8 mouse cellular contexts compared by ENCODE assay signal in genomic region chr6:29517139-29517538, GRCm38 (mm10). TPM values are rescaled to one million over a fixed set of nuclear protein-coding genes. Genes with fewer than 3 reads are reported as not detected.
DNase-seq lines count a peak whose midpoint lies in the region; ATAC-seq and TF ChIP-seq lines count a peak whose summit lies in the region.
"Had no signal": no experiment of that assay in that cellular context is flagged by ENCODE, and none has a peak within 500 bp of the region (broad histone marks: within the 10 kb centered on the region; RNA-seq: fewer than 3 reads in every experiment).

No protein-coding gene starts in this region.

- no peak overlapping the region for H3K4me2 ChIP-seq in embryonic facial prominence, embryonic 14.5 days (ENCODE audit: low read depth, low read length)
- H3K4me2 ChIP-seq: lung, embryonic 15.5 days had no signal

- no peak overlapping the region for H3K9ac ChIP-seq in embryonic facial prominence, embryonic 14.5 days (ENCODE audit: low read depth, low read length)
- H3K9ac ChIP-seq: lung, embryonic 15.5 days had no signal

- H3K9me3 ChIP-seq in E14TG2a.4 (ENCODE audit: low read length) = peaks cover 8% of the 10 kb centered on the region; the same call in 1 of the 2 replicates
- no peaks in the 10 kb centered on the region for H3K9me3 ChIP-seq in embryonic facial prominence, embryonic 14.5 days (ENCODE audit: control insufficient read depth, low read length)
- H3K9me3 ChIP-seq: lung, embryonic 15.5 days had no signal

- H3K36me3 ChIP-seq in E14TG2a.4 (ENCODE audit: insufficient read depth, low read length) = no peaks in the 10 kb centered on the region
- no peaks in the 10 kb centered on the region for H3K36me3 ChIP-seq in embryonic facial prominence, embryonic 14.5 days (ENCODE audit: control insufficient read depth, insufficient read depth, low read length)
- H3K36me3 ChIP-seq: lung, embryonic 15.5 days had no signal

- H3K4me1 ChIP-seq in E14TG2a.4 (replicated peaks; ENCODE audit: low read depth, low read length) = peaks cover 23% of the 10 kb centered on the region
- peaks cover 8% of the 10 kb centered on the region; the same call in 1 of the 2 replicates for H3K4me1 ChIP-seq in embryonic facial prominence, embryonic 14.5 days (ENCODE audit: control insufficient read depth, insufficient read depth, low read length)

- no peak overlapping the region for H3K4me3 ChIP-seq in E14TG2a.4 (replicated peaks; ENCODE audit: low read length)
- no peak overlapping the region for H3K4me3 ChIP-seq in embryonic facial prominence, embryonic 14.5 days (ENCODE audit: low read depth, low read length)
- H3K4me3 ChIP-seq: lung, embryonic 15.5 days had no signal

- peak; percentile 67 for ATAC-seq in activated CD4-positive, CD25-positive, alpha-beta regulatory T cell, adult 4 months
- ATAC-seq in embryonic facial prominence, embryonic 14.5 days (ENCODE audit: low read depth) = peak; percentile 70

- peak; percentile 65 for TF ChIP-seq CTCF in E14TG2a.4 (conservative IDR thresholded peaks at IDR 0.05; ENCODE audit: low read length)

- intact Hi-C loops in heart, postnatal 10 days (cut with DNase I) = loop anchor here (2.0 kb wide), 1 partner anchor 132 kb away; no protein-coding TSS in a partner anchor

- peaks cover 48% of the 10 kb centered on the region for H3K27me3 ChIP-seq in E14TG2a.4 (ENCODE audit: insufficient read depth, low read length)
- no peaks in the 10 kb centered on the region for H3K27me3 ChIP-seq in embryonic facial prominence, embryonic 14.5 days (replicated peaks; ENCODE audit: control insufficient read depth, insufficient read depth, low read length)
- H3K27me3 ChIP-seq: lung, embryonic 15.5 days had no signal

- WGBS in embryonic facial prominence, embryonic 14.5 days = 3% methylated on average over 5 of the region's 5 CpGs

- H3K27ac ChIP-seq in embryonic facial prominence, embryonic 14.5 days (replicated peaks; ENCODE audit: low read depth, low read length) = no peak overlapping the region
- H3K27ac ChIP-seq: lung, embryonic 15.5 days had no signal

- DNase-seq in embryonic facial prominence, embryonic 14.5 days (ENCODE audit: low spot score) = peak; percentile 74
- DNase-seq in heart, postnatal 10 days = peak; percentile 80 to 88
- peak; percentile 49 for DNase-seq in layer of hippocampus, adult 9-11 months
- DNase-seq in lung, postnatal 25 days (ENCODE audit: low spot score) = peak; percentile 76
- DNase-seq in right cerebral cortex, postnatal 4 days = peak; percentile 47

RNA-seq across cellular contexts. Expression of gene Irf5, which starts 9.3 kb away (rescaled TPM):
- 10 to 100 TPM; 18.5 to 22.0 TPM for polyA plus RNA-seq in activated CD4-positive, CD25-positive, alpha-beta regulatory T cell, adult 4 months (2017; shearing (Covaris generic))
- 5.2 and 5.9 TPM in 2 replicates for polyA plus RNA-seq in embryonic facial prominence, embryonic 14.5 days (2014; fragmentation: Nextera tagmentation; extraction: Ambion mirVana)
- 1 to 10 TPM; 3.4 to 4.7 TPM for total RNA-seq in heart, postnatal 10 days (2021)

RNA-seq across cellular contexts. Expression of gene Kcp, which starts 9.4 kb away (rescaled TPM):
- polyA plus RNA-seq in activated CD4-positive, CD25-positive, alpha-beta regulatory T cell, adult 4 months (2017; shearing (Covaris generic)) = under 1 TPM in 1 of 2 experiments, not detected in 1; 0.12 TPM
- polyA plus RNA-seq in embryonic facial prominence, embryonic 14.5 days (2014; fragmentation: Nextera tagmentation; extraction: Ambion mirVana) = 18.5 and 23.7 TPM in 2 replicates
- 10 to 100 TPM; 18.9 to 19.9 TPM for total RNA-seq in heart, postnatal 10 days (2021)

RNA-seq across cellular contexts. Expression of gene Atp6v1fnb, which starts 45.9 kb away (rescaled TPM):
- not detected for polyA plus RNA-seq in activated CD4-positive, CD25-positive, alpha-beta regulatory T cell, adult 4 months (2017; shearing (Covaris generic))
- not detected in 2 replicates for polyA plus RNA-seq in embryonic facial prominence, embryonic 14.5 days (2014; fragmentation: Nextera tagmentation; extraction: Ambion mirVana)
- total RNA-seq in heart, postnatal 10 days (2021) = not detected
- polyA plus RNA-seq: lung, embryonic 15.5 days had no signal

RNA-seq across cellular contexts. Expression of gene Atp6v1f, which starts 49.6 kb away (rescaled TPM):
- polyA plus RNA-seq in activated CD4-positive, CD25-positive, alpha-beta regulatory T cell, adult 4 months (2017; shearing (Covaris generic)) = 100 to 1,000 TPM; 373 to 399 TPM
- polyA plus RNA-seq in embryonic facial prominence, embryonic 14.5 days (2014; fragmentation: Nextera tagmentation; extraction: Ambion mirVana) = 213 and 215 TPM in 2 replicates
- total RNA-seq in heart, postnatal 10 days (2021) = 100 to 1,000 TPM; 118 to 124 TPM

Comparison
In these comparisons a context has a peak if more than half of its experiments do, and no peak if none do; other contexts are left out.
1. RNA of gene Kcp, which starts 9.4 kb away (polyA plus RNA-seq): 18.5 to 23.7 TPM in embryonic facial prominence, embryonic 14.5 days; 0.12 TPM in activated CD4-positive, CD25-positive, alpha-beta regulatory T cell, adult 4 months; every median in the first group is over 10 times any median in the second.
2. Peak in every context shown above with its lines, with median percentiles within 50 percentile points of each other: DNase-seq.